Mouse (Mus musculus): ENCODE results near the gene Pcdh15. TPM values are rescaled to one million over a fixed set of nuclear protein-coding genes. Genes with fewer than 3 reads are reported as not detected.

The Pcdh15 gene
- polyA plus RNA-seq, 1 experiment from 2014 or later: 0.41 TPM

- no peaks in the 10 kb centered on the region for H3K27me3 ChIP-seq (ENCODE audit: insufficient read depth, low read length)
- no peak for ATAC-seq (ENCODE audit: low FRiP score, low TSS enrichment)
- H3K4me3 ChIP-seq (ENCODE audit: low read length): no peak overlapping the region
- no peak overlapping the region for H3K27ac ChIP-seq (ENCODE audit: low read length)
- H3K36me3 ChIP-seq (ENCODE audit: insufficient read depth, low read length): no peaks in the 10 kb centered on the region
- H3K9me3 ChIP-seq (ENCODE audit: low read length): no peaks in the 10 kb centered on the region
- 59% methylated on average over 1 of the region's 1 CpGs for WGBS
- no peak overlapping the region for H3K9ac ChIP-seq (replicated peaks; ENCODE audit: low read length)
- no peaks in the 10 kb centered on the region for H3K4me1 ChIP-seq (ENCODE audit: insufficient read depth, low read length)
- H3K4me2 ChIP-seq (replicated peaks; ENCODE audit: low read depth, low read length): no peak overlapping the region
Measured at GRCm38 (mm10) chr10:74008836-74009235, 909.7 kb downstream of the Pcdh15 start.

GRCm38 (mm10) chr10:74023091-74023490 lies 923.9 kb downstream of the Pcdh15 start:
- no peaks in the 10 kb centered on the region for H3K27me3 ChIP-seq (ENCODE audit: insufficient read depth, low read length)
- no peak for ATAC-seq (ENCODE audit: low FRiP score, low TSS enrichment)
- H3K9ac ChIP-seq (replicated peaks; ENCODE audit: low read length): no peak overlapping the region
- no peaks in the 10 kb centered on the region for H3K36me3 ChIP-seq (ENCODE audit: insufficient read depth, low read length)
- 85% methylated on average over 1 of the region's 1 CpGs for WGBS
- no peaks in the 10 kb centered on the region for H3K4me1 ChIP-seq (ENCODE audit: insufficient read depth, low read length)
- H3K4me3 ChIP-seq (ENCODE audit: low read length): no peak overlapping the region
- no peaks in the 10 kb centered on the region for H3K9me3 ChIP-seq (ENCODE audit: low read length)
- no peak overlapping the region for H3K27ac ChIP-seq (ENCODE audit: low read length)
- no peak overlapping the region for H3K4me2 ChIP-seq (replicated peaks; ENCODE audit: low read depth, low read length)

GRCm38 (mm10) chr10:74053059-74053458 lies 953.9 kb downstream of the Pcdh15 start:
- WGBS: 48% methylated on average over 9 of the region's 9 CpGs
- Histone ChIP-seq H3K9me3 (ENCODE audit: low read length) (no peaks in the 10 kb centered on the region), H3K4me1 (ENCODE audit: insufficient read depth, low read length) (no peaks in the 10 kb centered on the region), H3K36me3 (ENCODE audit: insufficient read depth, low read length) (no peaks in the 10 kb centered on the region), H3K4me2 (replicated peaks; ENCODE audit: low read depth, low read length) (no peak overlapping the region), H3K4me3 (ENCODE audit: low read length) (no peak overlapping the region), H3K9ac (replicated peaks; ENCODE audit: low read length) (no peak overlapping the region), H3K27me3 (ENCODE audit: insufficient read depth, low read length) (no peaks in the 10 kb centered on the region), H3K27ac (ENCODE audit: low read length) (no peak overlapping the region)
- ATAC-seq (ENCODE audit: low FRiP score, low TSS enrichment): no peak

- Histone ChIP-seq H3K4me3 (ENCODE audit: low read length) (no peak overlapping the region), H3K4me2 (replicated peaks; ENCODE audit: low read depth, low read length) (no peak overlapping the region)
Measured at GRCm38 (mm10) chr10:74086653-74087052, 987.5 kb downstream of the Pcdh15 start.

GRCm38 (mm10) chr10:74098296-74098695 lies 999.2 kb downstream of the Pcdh15 start:
- no peak for ATAC-seq (ENCODE audit: low FRiP score, low TSS enrichment)
- Histone ChIP-seq H3K27ac (ENCODE audit: low read length) (no peak overlapping the region), H3K27me3 (ENCODE audit: insufficient read depth, low read length) (no peaks in the 10 kb centered on the region), H3K9me3 (ENCODE audit: low read length) (no peaks in the 10 kb centered on the region), H3K4me3 (ENCODE audit: low read length) (no peak overlapping the region), H3K4me1 (ENCODE audit: insufficient read depth, low read length) (no peaks in the 10 kb centered on the region), H3K36me3 (ENCODE audit: insufficient read depth, low read length) (no peaks in the 10 kb centered on the region), H3K4me2 (replicated peaks; ENCODE audit: low read depth, low read length) (no peak overlapping the region), H3K9ac (replicated peaks; ENCODE audit: low read length) (no peak overlapping the region)
- WGBS: 90% methylated on average over 1 of the region's 1 CpGs

More at GRCm38 (mm10) chr10:74086653-74087052, 987.5 kb downstream of the Pcdh15 start:
- Histone ChIP-seq H3K27me3 (ENCODE audit: insufficient read depth, low read length) (no peaks in the 10 kb centered on the region), H3K9ac (replicated peaks; ENCODE audit: low read length) (no peak overlapping the region), H3K36me3 (ENCODE audit: insufficient read depth, low read length) (no peaks in the 10 kb centered on the region), H3K27ac (ENCODE audit: low read length) (no peak overlapping the region), H3K4me1 (ENCODE audit: insufficient read depth, low read length) (no peaks in the 10 kb centered on the region), H3K9me3 (ENCODE audit: low read length) (no peaks in the 10 kb centered on the region)
- 91% methylated on average over 4 of the region's 4 CpGs for WGBS
- ATAC-seq (ENCODE audit: low FRiP score, low TSS enrichment): no peak

GRCm38 (mm10) chr10:74114107-74114506 lies 1015.0 kb downstream of the Pcdh15 start:
- H3K9me3 ChIP-seq (ENCODE audit: low read length): no peaks in the 10 kb centered on the region
- no peaks in the 10 kb centered on the region for H3K4me1 ChIP-seq (ENCODE audit: insufficient read depth, low read length)
- H3K27me3 ChIP-seq (ENCODE audit: insufficient read depth, low read length): no peaks in the 10 kb centered on the region
- no peak overlapping the region for H3K27ac ChIP-seq (ENCODE audit: low read length)
- H3K4me3 ChIP-seq (ENCODE audit: low read length): no peak overlapping the region
- 67% methylated on average over 1 of the region's 1 CpGs for WGBS
- no peak overlapping the region for H3K4me2 ChIP-seq (replicated peaks; ENCODE audit: low read depth, low read length)
- ATAC-seq (ENCODE audit: low FRiP score, low TSS enrichment): no peak
- H3K9ac ChIP-seq (replicated peaks; ENCODE audit: low read length): no peak overlapping the region
- H3K36me3 ChIP-seq (ENCODE audit: insufficient read depth, low read length): no peaks in the 10 kb centered on the region

GRCm38 (mm10) chr10:74116817-74117216 lies 1017.7 kb downstream of the Pcdh15 start:
- Histone ChIP-seq H3K9ac (replicated peaks; ENCODE audit: low read length) (no peak overlapping the region), H3K36me3 (ENCODE audit: insufficient read depth, low read length) (no peaks in the 10 kb centered on the region), H3K4me1 (ENCODE audit: insufficient read depth, low read length) (no peaks in the 10 kb centered on the region), H3K9me3 (ENCODE audit: low read length) (no peaks in the 10 kb centered on the region), H3K4me3 (ENCODE audit: low read length) (no peak overlapping the region), H3K4me2 (replicated peaks; ENCODE audit: low read depth, low read length) (no peak overlapping the region), H3K27me3 (ENCODE audit: insufficient read depth, low read length) (no peaks in the 10 kb centered on the region), H3K27ac (ENCODE audit: low read length) (no peak overlapping the region)
- WGBS: 63% methylated on average over 1 of the region's 1 CpGs
- no peak for ATAC-seq (ENCODE audit: low FRiP score, low TSS enrichment)

- H3K27me3 ChIP-seq (ENCODE audit: insufficient read depth, low read length): no peaks in the 10 kb centered on the region
- no peak overlapping the region for H3K9ac ChIP-seq (replicated peaks; ENCODE audit: low read length)
- H3K4me3 ChIP-seq (ENCODE audit: low read length): no peak overlapping the region
- H3K27ac ChIP-seq (ENCODE audit: low read length): no peak overlapping the region
- no peaks in the 10 kb centered on the region for H3K4me1 ChIP-seq (ENCODE audit: insufficient read depth, low read length)
- no peaks in the 10 kb centered on the region for H3K36me3 ChIP-seq (ENCODE audit: insufficient read depth, low read length)
- H3K4me2 ChIP-seq (replicated peaks; ENCODE audit: low read depth, low read length): no peak overlapping the region
- whole genome bisulfite sequencing: 84% methylated on average over 4 of the region's 4 CpGs
- H3K9me3 ChIP-seq (ENCODE audit: low read length): no peaks in the 10 kb centered on the region
- no peak for ATAC-seq (ENCODE audit: low FRiP score, low TSS enrichment)
Measured at GRCm38 (mm10) chr10:74123421-74123820, 1024.3 kb downstream of the Pcdh15 start.

- H3K9me3 ChIP-seq (ENCODE audit: low read length): no peaks in the 10 kb centered on the region
- H3K4me1 ChIP-seq (ENCODE audit: insufficient read depth, low read length): no peaks in the 10 kb centered on the region
- no peak for ATAC-seq (ENCODE audit: low FRiP score, low TSS enrichment)
- no peak overlapping the region for H3K4me3 ChIP-seq (ENCODE audit: low read length)
- no peaks in the 10 kb centered on the region for H3K27me3 ChIP-seq (ENCODE audit: insufficient read depth, low read length)
- 82% methylated on average over 3 of the region's 3 CpGs for WGBS
- H3K4me2 ChIP-seq (replicated peaks; ENCODE audit: low read depth, low read length): no peak overlapping the region
- H3K36me3 ChIP-seq (ENCODE audit: insufficient read depth, low read length): no peaks in the 10 kb centered on the region
- no peak overlapping the region for H3K9ac ChIP-seq (replicated peaks; ENCODE audit: low read length)
- no peak overlapping the region for H3K27ac ChIP-seq (ENCODE audit: low read length)
Measured at GRCm38 (mm10) chr10:74129192-74129591, 1030.0 kb downstream of the Pcdh15 start.

GRCm38 (mm10) chr10:74129665-74130064 lies 1030.5 kb downstream of the Pcdh15 start:
- H3K4me2 ChIP-seq (replicated peaks; ENCODE audit: low read depth, low read length): no peak overlapping the region
- H3K9ac ChIP-seq (replicated peaks; ENCODE audit: low read length): no peak overlapping the region
- H3K4me3 ChIP-seq (ENCODE audit: low read length): no peak overlapping the region
- H3K36me3 ChIP-seq (ENCODE audit: insufficient read depth, low read length): no peaks in the 10 kb centered on the region
- H3K9me3 ChIP-seq (ENCODE audit: low read length): no peaks in the 10 kb centered on the region
- no peaks in the 10 kb centered on the region for H3K4me1 ChIP-seq (ENCODE audit: insufficient read depth, low read length)
- no peak for ATAC-seq (ENCODE audit: low FRiP score, low TSS enrichment)
- H3K27ac ChIP-seq (ENCODE audit: low read length): no peak overlapping the region
- no peaks in the 10 kb centered on the region for H3K27me3 ChIP-seq (ENCODE audit: insufficient read depth, low read length)

- WGBS: 91% methylated on average over 3 of the region's 3 CpGs
- Histone ChIP-seq H3K36me3 (ENCODE audit: insufficient read depth, low read length) (no peaks in the 10 kb centered on the region), H3K9ac (replicated peaks; ENCODE audit: low read length) (no peak overlapping the region), H3K4me3 (ENCODE audit: low read length) (no peak overlapping the region), H3K4me1 (ENCODE audit: insufficient read depth, low read length) (no peaks in the 10 kb centered on the region), H3K9me3 (ENCODE audit: low read length) (no peaks in the 10 kb centered on the region), H3K27me3 (ENCODE audit: insufficient read depth, low read length) (no peaks in the 10 kb centered on the region), H3K4me2 (replicated peaks; ENCODE audit: low read depth, low read length) (no peak overlapping the region), H3K27ac (ENCODE audit: low read length) (no peak overlapping the region)
- ATAC-seq (ENCODE audit: low FRiP score, low TSS enrichment): no peak
Measured at GRCm38 (mm10) chr10:74130805-74131204, 1031.7 kb downstream of the Pcdh15 start.
